Mouse (Mus musculus): ENCODE results near the gene Klk7.

Gene Klk7

GRCm38 (mm10) chr7:43797844-43798462, 13.1 kb upstream of the Klk7 start:
- peak; percentile 96 for DNase-seq

GRCm38 (mm10) chr7:43799876-43800275, 11.2 kb upstream of the Klk7 start:
- DNase-seq = no peak

GRCm38 (mm10) chr7:43815211-43815610, 4.1 kb downstream of the Klk7 start:
- DNase-seq = peak; percentile 82

- DNase-seq = no peak
These were observed 5.7 kb downstream of the Klk7 start for GRCm38 (mm10) chr7:43816746-43817145.

GRCm38 (mm10) chr7:43821581-43821980, 10.5 kb downstream of the Klk7 start:
- peak; percentile 81 for DNase-seq

GRCm38 (mm10) chr7:43824199-43824598, 13.1 kb downstream of the Klk7 start, which contains the start of gene Klk6:
Klk6 (plus strand) TSS chr7:43824499.
- peak; percentile 62 for DNase-seq

- DNase-seq = peak; percentile 73
These were observed 15.0 kb downstream of the Klk7 start for GRCm38 (mm10) chr7:43826056-43826455.

- peak; percentile 41 for DNase-seq
These were observed 16.6 kb downstream of the Klk7 start for GRCm38 (mm10) chr7:43827706-43828105.

GRCm38 (mm10) chr7:43829006-43829405, 17.9 kb downstream of the Klk7 start:
- DNase-seq = peak; percentile 71

- peak; percentile 77 for DNase-seq
These were observed 30.6 kb downstream of the Klk7 start, which contains the start of gene Klk5 for GRCm38 (mm10) chr7:43841701-43842100. Klk5 (plus strand) TSS chr7:43841971.

GRCm38 (mm10) chr7:43843801-43844200, 32.7 kb downstream of the Klk7 start:
- DNase-seq = peak; percentile 80

- peak; percentile 74 for DNase-seq
These were observed 40.5 kb downstream of the Klk7 start for GRCm38 (mm10) chr7:43851616-43852015.

- peak; percentile 82 for DNase-seq
These were observed 43.7 kb downstream of the Klk7 start for GRCm38 (mm10) chr7:43854642-43855380.

GRCm38 (mm10) chr7:43855709-43856108, 44.6 kb downstream of the Klk7 start:
- no peak for DNase-seq

- DNase-seq = peak; percentile 51
These were observed 45.2 kb downstream of the Klk7 start for GRCm38 (mm10) chr7:43856307-43856706.

GRCm38 (mm10) chr7:43857501-43857900, 46.4 kb downstream of the Klk7 start:
- DNase-seq = no peak

GRCm38 (mm10) chr7:43860411-43860810, 49.3 kb downstream of the Klk7 start:
- DNase-seq = peak; percentile 54

Data from heart, adult 11 months (tissue).